Mouse (Mus musculus) lung, adult 18-20 months (tissue): ENCODE data around the gene Slc25a19.
A peak's percentile ranks its signal among the peaks of the same experiment; 100 is the strongest.

Experiments
- DNase-seq, 2 experiments: peaks; one replicate each; pipeline ENCODE4 v3.0.0; 2022; ENCODE audit warnings: mixed read lengths in 2 of 2

The Slc25a19 gene

DNA sequence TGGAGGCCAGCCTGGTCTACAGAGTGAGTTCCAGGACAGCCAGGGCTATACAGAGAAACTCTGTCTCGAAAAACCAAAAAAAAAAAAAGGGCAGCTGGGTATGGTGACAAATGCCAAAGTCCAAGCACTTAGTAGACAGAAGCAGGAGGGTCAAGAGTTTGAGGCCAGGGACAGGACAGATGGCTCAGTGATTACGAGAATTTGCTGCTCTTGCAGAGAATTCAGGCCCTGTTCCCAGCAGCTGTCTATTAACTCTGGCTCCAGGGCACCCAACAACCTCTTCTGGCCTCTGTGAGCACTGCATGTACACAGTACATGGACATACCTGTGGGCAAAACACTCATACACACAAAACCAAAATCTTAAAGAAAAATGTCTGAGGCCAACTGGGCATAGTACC lies 10.1 kb downstream of the Slc25a19 start:
- no peak for DNase-seq

DNA sequence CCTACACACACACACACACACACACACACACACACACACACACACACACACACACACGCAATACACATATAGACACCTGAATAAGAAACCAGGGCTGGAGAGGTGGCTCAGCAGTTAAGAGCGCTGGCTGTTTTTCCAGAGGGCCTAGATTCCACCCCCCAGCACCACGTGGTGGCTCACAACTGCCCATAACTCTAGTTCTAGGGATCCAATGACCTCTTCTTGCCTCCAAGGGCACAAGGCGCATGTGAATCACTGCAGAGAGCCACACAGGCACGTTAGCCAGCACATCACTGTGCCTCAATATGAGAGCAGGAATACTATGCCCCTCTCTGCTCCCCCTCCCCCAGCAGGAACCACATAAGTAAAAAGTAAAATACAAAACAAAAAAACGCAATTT lies 11.2 kb downstream of the Slc25a19 start:
- no peak for DNase-seq

DNA sequence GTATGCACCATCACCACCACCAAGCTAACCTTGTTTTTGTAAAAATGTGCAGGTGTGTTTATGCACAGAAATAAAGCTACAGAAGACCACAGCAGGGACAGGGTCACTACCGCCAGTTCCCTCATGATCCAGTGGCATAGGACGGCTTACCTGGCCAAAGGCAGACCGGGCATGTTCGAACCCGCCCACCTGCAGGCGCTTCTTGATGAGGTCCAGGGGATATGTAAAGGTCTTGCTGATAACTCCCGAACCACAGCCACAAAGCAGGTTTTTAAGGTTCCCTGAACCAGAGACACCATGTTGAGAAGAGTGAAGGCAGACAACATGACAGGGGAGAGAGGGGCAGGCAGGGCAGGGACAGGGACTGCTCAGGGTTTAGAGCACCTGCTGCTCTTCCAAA lies 11.7 kb downstream of the Slc25a19 start:
- DNase-seq, result no peak

DNA sequence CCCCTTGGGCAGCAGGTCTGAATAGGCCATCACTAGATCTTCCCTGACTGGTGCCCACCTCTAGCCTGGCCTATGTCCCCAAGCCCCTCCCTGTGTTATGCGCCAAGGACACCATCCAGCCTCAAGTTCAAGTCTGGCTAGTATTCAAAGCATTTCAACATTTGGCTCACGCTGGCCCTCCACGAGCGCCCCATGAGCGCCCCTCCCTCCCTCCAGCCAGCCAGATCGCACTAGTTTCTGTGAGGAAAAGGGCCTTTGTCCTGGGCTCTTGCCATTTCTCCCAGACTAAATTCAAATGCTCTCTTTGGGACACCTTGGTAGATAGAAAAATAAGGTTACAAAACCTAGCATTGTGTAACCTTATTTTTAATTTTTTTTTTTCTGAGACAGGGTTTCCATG lies 12.2 kb downstream of the Slc25a19 start:
- DNase-seq, result no peak

DNA sequence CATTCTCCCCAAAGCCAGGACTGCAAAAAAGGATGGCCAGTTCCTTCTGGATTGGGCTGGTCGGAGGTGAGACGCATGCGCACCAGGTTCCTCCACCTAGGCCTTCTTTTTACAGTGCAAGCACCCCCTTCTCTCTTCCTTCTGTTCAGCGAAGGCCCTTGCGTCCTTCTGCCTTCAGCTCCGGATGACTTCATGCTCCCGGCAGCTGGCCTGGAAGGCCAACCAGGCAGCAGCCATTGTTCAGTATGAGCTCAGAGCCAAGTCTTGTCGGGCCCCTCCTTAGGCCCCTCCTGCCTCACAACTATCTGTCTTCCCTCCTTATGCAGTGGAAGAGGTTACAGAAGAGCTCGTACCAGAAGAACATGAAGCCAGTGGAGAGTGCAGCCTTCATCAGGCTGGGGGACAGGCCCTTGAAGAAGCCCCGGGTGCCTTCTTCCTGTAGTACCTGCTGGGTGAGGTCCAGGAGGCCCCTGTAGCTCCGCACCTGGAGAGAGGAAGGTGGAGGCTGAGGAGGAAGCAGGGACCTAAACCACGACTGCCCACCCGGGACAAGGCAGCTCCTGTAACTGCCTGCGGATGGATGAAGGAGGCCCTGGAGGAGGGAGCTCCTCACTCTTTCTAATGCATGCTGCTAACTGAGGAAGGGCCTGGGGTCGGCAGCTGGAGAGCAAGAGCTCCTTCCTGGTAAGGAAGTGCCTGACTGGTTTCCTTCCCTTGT lies 12.8 kb downstream of the Slc25a19 start:
- no peak for DNase-seq

DNA sequence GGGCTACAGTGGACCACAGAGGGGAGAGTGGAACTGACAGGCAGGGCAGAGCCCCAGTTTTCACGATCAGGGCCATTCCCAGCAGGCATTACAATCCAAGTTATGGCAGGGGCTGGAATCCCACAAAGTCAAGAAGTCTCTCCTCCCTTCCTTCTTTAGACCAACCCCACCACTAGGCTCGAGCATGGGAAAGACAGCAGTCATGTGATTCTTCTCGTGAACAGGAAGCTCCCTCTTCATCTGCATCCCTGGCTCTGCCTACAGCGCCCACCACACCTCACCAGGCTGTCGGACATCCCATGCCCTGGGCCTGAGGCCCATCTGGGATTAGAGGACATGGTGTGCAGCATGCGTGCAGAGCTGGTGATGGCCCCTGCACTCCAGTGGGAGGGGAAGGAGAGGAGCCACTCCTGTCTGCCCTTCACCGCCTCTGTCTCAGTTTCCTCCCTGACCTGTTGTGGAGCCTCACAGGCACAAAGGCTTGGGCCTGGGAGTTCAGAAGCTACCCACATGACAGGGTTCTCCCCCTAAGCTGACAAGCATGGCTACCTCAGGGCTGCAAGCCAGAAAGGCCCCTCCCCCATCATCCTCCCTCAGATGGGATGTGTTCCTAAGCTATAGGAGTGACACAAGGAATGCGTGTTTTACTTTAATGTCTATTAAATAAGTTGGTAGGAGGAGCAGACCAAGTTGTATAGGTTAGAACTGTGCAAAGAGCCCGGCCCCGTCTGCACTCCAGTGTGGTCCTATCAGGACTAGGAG lies 13.6 kb downstream of the Slc25a19 start:
- DNase-seq, result no peak

DNA sequence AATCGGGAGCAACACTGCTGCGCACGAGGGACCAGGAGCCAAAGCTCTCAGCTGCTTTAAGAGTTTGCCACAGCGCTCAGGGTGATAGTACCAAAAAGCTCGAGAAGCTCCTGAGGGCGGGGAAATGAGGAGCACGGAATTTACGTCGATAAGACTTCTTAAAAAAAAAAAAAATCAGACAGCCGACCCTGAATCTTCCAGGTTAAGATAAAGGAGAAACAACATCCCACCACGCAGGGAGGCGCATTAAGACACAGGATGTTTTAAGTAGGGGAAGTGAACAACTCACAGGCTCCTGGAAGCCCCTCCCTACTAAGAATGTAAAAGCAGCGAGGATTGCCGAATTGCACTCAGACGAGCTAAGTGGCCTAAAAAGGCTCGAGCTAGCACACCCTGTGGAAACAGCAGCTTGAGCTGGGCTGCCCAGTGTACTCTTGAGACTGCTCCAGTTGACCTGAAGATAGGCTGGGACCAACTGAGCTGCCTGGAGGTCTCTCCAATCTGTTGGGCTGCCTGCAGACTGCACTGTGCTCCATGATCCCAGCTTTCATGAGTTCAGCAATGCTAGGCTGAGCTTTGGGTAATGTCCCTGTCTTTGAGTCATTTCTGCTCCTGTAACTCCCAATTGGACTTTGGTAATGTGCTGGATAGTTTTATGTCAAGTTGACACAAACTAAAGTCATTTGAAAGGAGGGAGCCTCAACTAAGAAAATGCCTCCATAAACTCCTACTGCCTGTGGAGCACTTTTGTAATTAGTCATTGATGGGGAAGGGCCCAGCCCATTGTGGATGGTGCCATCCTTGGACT lies 14.8 kb downstream of the Slc25a19 start:
- peak; percentile 49 to 62 for DNase-seq

DNA sequence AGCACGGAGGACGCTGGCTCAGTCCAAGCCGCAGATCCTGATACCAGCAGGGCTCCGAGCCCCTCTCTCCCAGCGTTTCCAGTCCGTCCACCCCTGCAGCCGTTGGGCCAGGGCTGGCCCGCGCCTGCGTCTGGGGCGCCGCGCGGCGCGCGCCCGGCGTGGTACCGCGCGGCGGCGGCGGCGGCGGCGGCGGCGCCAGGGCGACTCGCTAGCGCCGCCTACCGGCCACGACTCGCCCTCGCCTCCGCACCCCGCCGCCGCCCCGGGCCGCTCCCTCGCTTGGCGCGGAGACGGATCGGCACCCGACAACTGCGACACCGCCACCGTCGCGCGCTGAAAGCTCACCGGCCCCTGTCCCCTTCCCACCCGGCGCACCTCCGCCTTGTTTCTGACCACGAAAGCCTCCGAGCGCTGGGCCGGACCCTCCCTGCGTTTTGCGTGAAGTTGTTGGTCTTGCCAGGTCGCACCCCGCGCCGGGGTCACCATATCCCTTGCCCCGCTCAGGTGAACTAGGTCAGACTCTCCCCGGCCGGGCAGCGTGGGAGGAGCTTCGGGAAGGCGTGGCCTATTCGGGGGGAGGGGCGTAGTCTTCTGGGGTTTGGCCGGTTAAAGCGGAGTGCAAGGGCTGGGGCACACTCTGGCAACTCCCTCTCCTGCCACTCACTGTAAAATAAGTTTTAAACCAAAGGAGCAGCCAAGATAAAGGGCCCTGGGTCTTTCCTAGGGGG lies 15.5 kb downstream of the Slc25a19 start, which contains the start of gene Mif4gd:
Mif4gd (minus strand) TSS at position 560 of the 728 bp plus-strand sequence.
- DNase-seq, result peak; percentile 96

DNA sequence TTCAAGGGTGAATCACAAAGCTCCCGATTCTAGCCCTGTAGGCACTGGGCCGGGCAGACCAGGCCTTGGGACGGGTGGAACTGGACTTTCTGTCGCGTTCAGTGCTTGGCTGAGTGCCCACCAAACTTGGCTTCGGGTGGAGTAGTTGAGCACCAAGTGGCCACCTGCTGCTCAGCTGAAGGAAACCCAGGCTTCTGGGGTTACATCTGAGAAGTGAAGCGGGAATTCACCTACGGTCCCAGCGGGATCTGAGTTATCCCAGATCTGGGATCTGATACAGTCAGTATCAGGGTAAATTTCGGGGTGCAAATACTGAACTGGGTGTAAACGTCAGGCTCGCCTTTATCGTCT lies 16.1 kb downstream of the Slc25a19 start:
- DNase-seq, result peak; percentile 87 to 90

DNA sequence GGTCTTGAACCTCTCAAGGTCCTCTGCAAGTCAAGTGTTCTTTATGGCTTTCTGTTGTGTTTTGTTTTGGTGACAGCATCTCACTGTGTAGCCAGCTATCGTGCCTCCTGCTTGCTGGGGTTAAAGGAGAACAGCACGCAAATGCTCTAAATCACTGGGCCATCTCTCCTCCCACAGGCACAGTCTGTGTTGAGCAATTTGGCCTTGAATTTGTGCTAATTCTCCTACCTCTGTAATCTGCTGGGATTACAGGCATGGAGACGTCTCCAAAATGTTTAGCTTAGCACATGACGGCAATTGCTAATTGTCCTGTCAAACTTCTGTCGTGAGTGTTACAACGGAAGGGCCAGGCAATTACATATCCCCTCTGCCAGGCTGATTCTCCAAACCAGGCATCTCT lies 16.9 kb downstream of the Slc25a19 start:
- DNase-seq, result no peak

DNA sequence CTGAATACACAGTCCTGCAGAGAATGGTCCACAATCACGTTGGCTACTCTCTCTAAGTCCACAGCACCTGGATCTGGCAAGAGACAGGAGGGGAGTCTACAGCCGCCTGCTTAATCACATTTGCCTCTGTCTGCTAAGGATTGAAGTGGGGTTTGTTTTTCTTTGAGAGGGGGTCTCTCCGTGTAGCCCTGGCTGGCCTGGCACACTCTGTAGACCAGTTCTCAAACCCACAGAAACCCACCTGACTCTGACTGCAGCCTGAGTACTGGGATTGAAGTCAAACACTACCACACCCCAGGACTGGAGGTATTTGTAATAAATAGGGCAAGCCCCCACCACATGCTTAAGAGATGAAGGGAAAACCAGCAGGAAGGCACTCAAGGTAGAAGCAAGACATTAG lies 18.5 kb downstream of the Slc25a19 start:
- no peak for DNase-seq

DNA sequence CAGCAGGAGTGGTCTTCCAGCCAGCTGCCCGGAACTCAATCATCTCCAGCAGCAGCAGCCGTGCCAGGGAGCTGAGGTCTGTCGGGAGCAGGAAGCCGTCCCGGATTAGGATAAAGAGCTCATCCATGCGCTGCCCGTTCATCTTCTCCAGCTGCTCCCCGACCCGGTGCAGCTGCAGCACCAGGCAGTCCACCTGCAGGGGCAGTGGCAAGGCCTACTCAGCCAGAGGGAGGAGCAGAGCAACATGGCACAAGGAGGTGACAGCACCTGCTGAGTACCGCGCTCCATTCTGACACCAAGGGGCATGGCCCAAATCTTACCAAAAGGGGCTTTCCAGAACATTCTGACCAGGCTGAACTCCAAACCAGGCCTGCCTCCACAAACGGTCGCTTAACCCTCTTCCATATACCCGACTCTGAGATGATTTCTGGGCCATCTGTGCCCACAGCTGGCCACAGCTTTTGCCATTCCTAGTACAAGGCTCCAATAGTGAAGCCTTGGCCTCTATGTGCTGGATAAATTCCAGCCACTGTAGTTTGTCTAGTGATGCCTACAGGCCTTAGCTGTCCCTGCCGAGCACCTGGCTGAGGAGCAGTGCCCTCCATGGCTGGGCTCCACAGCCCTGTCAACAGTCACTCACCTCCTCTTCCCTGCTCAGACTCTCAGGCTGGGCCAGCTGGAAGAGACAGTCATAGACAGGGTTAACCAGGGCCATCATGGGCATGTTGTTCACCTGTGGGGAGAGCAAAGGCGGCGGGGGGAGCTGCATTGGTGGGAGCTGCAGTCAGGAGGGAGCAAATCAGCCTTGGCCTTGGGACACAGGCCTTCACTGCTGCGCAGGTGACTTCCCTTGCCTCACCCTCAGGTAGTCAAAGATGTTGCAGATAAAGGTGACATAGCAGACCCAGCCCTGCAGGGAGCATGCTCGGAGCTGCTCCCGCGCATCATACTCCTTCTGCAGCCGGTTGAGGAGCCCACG lies 19.4 kb downstream of the Slc25a19 start:
- DNase-seq, result no peak

DNA sequence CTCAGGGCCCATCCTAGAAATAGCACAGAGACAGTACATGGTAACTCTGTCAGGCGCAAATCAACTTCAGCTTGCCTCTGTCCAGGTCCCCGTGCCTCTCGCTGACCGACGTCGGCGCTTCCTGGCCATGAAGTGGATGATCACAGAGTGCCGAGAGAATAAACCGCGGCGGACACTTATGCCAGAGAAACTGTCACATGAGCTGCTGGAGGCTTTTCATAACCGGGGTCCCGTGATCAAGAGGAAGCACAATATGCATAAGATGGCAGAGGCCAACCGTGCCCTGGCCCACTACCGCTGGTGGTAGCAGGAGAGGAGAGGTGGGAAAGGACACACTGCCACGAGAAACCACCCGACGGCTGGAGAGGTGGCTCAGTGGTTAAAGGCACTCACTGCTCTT lies 21.4 kb downstream of the Slc25a19 start:
- DNase-seq, result no peak

DNA sequence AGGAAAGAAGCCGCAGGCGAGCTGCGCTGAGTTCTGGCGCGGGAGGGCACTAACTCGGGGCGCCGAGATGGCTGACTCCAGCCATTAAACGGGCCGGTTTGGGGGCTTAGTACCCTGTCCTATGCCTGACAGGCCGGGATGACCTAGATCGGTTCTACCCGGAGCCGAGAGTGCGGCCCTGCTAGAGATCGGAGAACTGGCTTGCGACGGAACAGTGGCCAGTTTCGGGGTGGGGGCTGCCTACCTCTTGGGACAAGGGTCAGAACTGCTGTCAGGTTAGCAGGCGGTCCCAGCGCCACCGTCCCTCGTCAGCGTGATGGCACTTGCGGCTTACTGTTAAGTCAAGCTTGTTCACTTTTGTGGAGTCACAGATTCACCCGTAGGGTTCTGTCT lies 23.8 kb downstream of the Slc25a19 start:
- no peak for DNase-seq

DNA sequence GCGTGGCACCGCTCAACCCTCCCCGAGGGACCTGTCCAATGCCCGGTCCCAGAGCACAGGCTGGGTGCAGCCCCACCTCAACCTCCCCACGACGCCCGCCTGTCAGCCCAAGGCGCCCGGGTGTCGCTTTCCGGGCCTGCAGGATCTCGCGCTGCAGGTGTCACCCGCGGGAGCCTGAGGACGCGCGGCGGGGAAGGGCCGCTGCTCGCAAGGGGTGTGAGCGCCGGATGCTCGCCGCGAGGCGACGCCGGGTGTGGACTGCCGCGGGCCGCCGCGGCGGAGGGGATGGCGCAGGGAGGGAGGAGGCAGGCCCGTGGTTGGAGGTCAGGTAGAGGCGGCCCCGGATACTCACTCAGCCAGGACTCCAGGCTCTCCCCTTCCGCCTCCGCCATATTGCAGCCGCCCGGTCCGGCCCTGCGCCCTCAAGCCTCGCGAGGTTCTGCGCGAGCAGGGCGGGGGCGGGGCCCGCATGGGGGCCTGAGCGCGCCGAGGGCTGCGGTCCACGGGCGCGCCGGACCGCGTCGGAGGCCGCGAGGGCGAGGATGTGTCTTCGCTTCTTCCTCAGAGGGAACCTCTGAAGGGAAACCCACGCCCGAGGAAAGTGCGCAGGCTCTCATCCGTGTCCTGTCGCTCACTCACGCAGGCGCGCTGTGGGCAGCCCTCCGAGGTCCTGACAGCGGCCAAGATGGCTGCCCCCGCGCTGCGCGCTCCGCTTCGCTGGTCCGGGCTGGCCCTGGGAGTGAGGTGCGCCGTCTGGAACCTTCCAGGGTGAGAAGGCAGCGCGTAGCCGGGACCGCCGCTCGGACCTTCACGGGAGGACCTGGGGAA lies 24.4 kb downstream of the Slc25a19 start, which contains the start of the genes Mrps7 and Gga3:
Mrps7 (plus strand) TSS at position 450 of the 828 bp plus-strand sequence.
Gga3 (minus strand) TSS at position 576 of the 828 bp plus-strand sequence.
- peak; percentile 91 to 94 for DNase-seq

DNA sequence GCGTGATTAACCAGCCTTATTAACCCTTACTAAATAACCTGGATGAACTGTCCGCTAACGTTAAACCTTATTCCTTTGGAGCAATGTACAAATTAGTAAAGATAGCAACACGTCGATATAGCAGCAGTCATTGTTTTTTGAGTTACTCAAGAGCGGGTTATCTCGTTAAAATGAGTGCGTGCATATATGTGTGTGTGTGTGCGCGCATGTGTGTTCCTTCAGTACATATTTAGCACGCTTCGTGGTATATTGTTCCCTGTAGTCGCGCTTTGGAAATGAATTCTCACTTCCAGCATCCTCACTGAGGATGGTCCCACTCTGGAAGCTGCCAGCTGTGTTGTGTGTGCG lies 25.0 kb downstream of the Slc25a19 start:
- no peak for DNase-seq

DNA sequence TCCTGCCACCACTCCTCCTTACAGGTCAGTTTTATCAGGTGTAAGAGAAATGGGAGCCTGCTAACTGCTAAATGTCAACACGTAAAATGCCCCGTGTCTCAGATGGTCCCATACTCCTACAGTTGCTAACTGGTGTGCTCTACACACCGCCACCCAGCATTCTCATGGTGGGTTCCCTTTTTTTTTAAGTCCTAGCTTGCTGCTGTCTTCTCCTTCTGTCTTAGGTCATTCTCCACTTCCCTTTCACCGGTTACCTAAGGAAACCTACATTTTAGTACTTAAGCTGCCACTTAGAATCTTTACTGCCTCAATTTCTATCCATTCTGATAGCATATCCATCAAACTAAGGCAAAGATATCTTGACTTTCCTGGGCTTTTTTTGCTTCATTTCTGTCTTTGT lies 26.9 kb downstream of the Slc25a19 start:
- no peak for DNase-seq

DNA sequence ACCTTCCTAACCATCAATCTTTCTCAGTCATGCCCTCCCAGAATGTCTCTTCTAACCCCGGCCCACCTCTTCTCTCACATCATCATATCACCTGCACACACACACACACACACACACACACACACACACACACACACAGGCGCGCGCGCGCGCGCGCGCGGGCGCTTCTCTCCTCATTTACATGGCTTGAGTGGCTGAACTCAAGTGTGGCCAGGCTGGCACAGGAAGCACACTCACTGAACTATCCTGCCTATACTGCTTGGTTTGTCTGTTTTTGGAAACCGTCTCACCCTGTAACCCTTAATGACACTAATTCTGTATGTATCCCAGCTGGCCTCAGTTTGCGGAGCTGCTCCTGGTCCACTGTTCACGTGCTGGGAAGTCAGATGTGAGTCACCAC lies 27.4 kb downstream of the Slc25a19 start:
- DNase-seq, result no peak

DNA sequence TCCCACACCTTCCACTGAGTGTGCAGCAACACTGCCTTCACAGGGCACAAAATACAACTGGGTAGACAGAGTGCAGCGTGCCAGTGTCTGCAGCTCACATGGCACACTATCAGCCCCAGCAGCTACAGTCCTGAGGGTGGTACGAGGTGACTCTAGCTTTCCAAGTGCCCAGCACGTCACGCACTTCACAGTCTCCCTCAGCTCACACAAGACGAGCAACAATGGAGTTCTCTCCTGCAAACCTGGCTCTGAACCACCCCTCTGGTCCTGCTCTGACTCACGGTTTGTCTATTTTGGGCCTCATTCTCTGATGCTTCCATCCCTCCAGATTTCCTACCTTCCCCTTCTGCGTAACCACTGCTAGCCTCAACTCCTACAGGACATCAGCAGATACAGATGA lies 28.4 kb downstream of the Slc25a19 start:
- no peak for DNase-seq

DNA sequence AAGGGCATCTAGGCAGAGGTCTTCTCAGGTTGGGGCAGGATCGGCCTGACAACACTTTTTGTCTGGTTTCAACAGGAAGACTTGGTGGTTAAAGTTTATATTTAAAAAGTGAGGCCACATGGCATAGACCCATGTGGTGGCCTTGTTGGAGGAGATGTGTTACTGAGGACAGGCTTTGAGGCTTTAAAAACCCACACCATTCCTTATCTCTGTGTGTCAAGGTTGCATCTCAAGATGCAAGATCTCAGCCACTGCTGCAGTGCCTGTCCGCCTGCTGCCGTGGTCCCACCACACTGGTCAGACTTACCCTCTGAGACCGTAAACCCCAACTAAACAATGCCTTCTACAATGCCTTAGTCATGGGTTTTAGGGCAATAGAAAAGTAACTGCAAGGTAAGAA lies 29.8 kb downstream of the Slc25a19 start:
- no peak for DNase-seq

DNA sequence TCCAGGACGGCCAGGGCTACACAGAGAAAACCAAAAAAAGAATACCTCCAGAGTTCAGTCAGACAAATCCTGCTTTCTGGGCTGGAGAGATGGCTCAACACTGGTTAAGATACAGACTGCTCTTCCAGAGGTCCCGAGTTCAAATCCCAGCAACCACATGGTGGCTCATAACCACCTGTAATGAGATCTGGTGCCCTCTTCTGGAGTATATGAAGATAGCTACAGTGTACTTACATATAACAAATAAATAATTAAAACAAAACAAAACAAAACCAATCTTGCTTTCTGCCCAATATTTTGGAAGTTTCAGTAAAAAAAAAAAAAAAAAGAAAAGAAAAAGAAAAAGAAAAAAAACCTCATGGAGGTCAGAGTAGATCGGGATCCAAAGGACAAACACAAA lies 32.9 kb downstream of the Slc25a19 start:
- DNase-seq, result no peak
